Mouse (Mus musculus) Patski (cell line): ENCODE data around the gene Psmg1. TPM values are rescaled to one million over a fixed set of nuclear protein-coding genes. Genes with fewer than 3 reads are reported as not detected.
A peak's percentile ranks its signal among the peaks of the same experiment; 100 is the strongest.

ENCODE experiments used
- ATAC-seq: fragments of 100-300 bp; one replicate; pipeline ENCODE4 v1.8.0; 2021
- CTCF ChIA-PET: fragments of 350-600 bp; sonication (Branson Sonifier 250); formaldehyde crosslinking; loops from one replicate; lab custom pipeline; 2022; ENCODE audit warnings: inconsistent platforms; lab: Charles Lee
- POLR2A ChIA-PET: fragments of 350-600 bp; sonication (Branson Sonifier 250); formaldehyde crosslinking; loops from one replicate; lab custom pipeline; 2022; ENCODE audit warnings: antibody characterized with exemption, inconsistent platforms; lab: Charles Lee
- DNase-seq: peaks from one replicate; pipeline ENCODE4 v3.0.0-alpha.2; 2011; ENCODE audit warnings: low read depth, low spot score
- H3K27me3 ChIP-seq: fragments of 371-371 bp; one replicate; pipeline ENCODE4 v1.5.1; 2021
- CTCF ChIP-seq: fragments of 100-300 bp; IDR thresholded peaks from one replicate; pipeline ENCODE4 v1.5.1; 2021
- in situ Hi-C: fragments of 300-500 bp; cut with MboI; formaldehyde crosslinking; loops from 3 replicates; pipeline ENCODE4 v1.11.1; 2018; ENCODE audit warnings: low pct_unique_long_range_greater_than_20kb, mixed read lengths
- polyA plus RNA-seq: library from polyadenylated mRNA; unstranded; gene quantifications from one replicate; pipeline ENCODE4 v1.2.3, GENCODE M21; 2021

The Psmg1 gene
- polyA plus RNA-seq, 1 experiment from 2014 or later = 52.6 TPM

- H3K27me3 ChIP-seq = no peaks in the 10 kb centered on the region
- ChIA-PET POLR2A (no interaction called here), CTCF (interaction anchor here (1.4 to 2.9 kb wide), 6 partner anchors 10 to 353 kb away, joined by 3 to 9 read pairs (median 5); no protein-coding TSS in a partner anchor)
- in situ Hi-C loops = loop anchor here (25.0 kb wide), 1 partner anchor 746 kb away; no protein-coding TSS in a partner anchor
- no peak for DNase-seq
- TF ChIP-seq CTCF = no peak
- ATAC-seq = peak; percentile 54
These were observed 32.7 kb downstream of the Psmg1 start for GRCm38 (mm10) chr16:95958080-95958479.

- ChIA-PET POLR2A (no interaction called here), CTCF (interaction anchor here (1.2 to 1.9 kb wide), 4 partner anchors 11 to 311 kb away, joined by 3 to 9 read pairs (median 4); no protein-coding TSS in a partner anchor)
- peaks cover 2% of the 10 kb centered on the region for H3K27me3 ChIP-seq
- ATAC-seq (no peak), DNase-seq (no peak)
- in situ Hi-C loops = loop anchor here (25.0 kb wide), 1 partner anchor 744 kb away; no protein-coding TSS in a partner anchor
- TF ChIP-seq CTCF = peak; percentile 65
These were observed 34.1 kb downstream of the Psmg1 start for GRCm38 (mm10) chr16:95956618-95957017.

GRCm38 (mm10) chr16:95955716-95956346 lies 34.9 kb downstream of the Psmg1 start:
- DNase-seq (no peak), ATAC-seq (no peak)
- POLR2A ChIA-PET = interaction anchor here (0.6 kb wide), 1 partner anchor 30 kb away, joined by 3 read pairs; no protein-coding TSS in a partner anchor
- H3K27me3 ChIP-seq = peaks cover 4% of the 10 kb centered on the region
- TF ChIP-seq CTCF = no peak
- in situ Hi-C loops = loop anchor here (25.0 kb wide), 1 partner anchor 744 kb away; no protein-coding TSS in a partner anchor
- CTCF ChIA-PET = no interaction called here

- ATAC-seq (no peak), DNase-seq (no peak)
- in situ Hi-C loops = loop anchor here (25.0 kb wide), 1 partner anchor 742 kb away; no protein-coding TSS in a partner anchor
- ChIA-PET POLR2A (no interaction called here), CTCF (no interaction called here)
- no peak for TF ChIP-seq CTCF
- H3K27me3 ChIP-seq = peaks cover 4% of the 10 kb centered on the region
These were observed 36.4 kb downstream of the Psmg1 start for GRCm38 (mm10) chr16:95954341-95954740.

GRCm38 (mm10) chr16:95953159-95953650 lies 37.6 kb downstream of the Psmg1 start:
- TF ChIP-seq CTCF = no peak
- ATAC-seq (no peak), DNase-seq (no peak)
- peaks cover 4% of the 10 kb centered on the region for H3K27me3 ChIP-seq
- ChIA-PET CTCF (no interaction called here), POLR2A (interaction anchor here (0.5 kb wide), 1 partner anchor 8 kb away, joined by 3 read pairs; no protein-coding TSS in a partner anchor)
- in situ Hi-C loops = loop anchor here (25.0 kb wide), 1 partner anchor 741 kb away; no protein-coding TSS in a partner anchor

- ChIA-PET CTCF (no interaction called here), POLR2A (no interaction called here)
- DNase-seq (no peak), ATAC-seq (no peak)
- no peak for TF ChIP-seq CTCF
- H3K27me3 ChIP-seq = peaks cover 4% of the 10 kb centered on the region
- in situ Hi-C loops = loop anchor here (25.0 kb wide), 1 partner anchor 739 kb away; no protein-coding TSS in a partner anchor
These were observed 39.3 kb downstream of the Psmg1 start for GRCm38 (mm10) chr16:95951471-95951870.

GRCm38 (mm10) chr16:95945389-95946311 lies 45.1 kb downstream of the Psmg1 start:
- H3K27me3 ChIP-seq = no peaks in the 10 kb centered on the region
- in situ Hi-C loops = no loop called here
- peak; percentile 94 for TF ChIP-seq CTCF
- ChIA-PET CTCF (interaction anchor here (0.8 to 2.3 kb wide), 13 partner anchors 12 to 340 kb away, joined by 3 to 9 read pairs (median 5); no protein-coding TSS in a partner anchor), POLR2A (interaction anchor here (0.7 to 2.2 kb wide), 6 partner anchors 8 to 300 kb away, joined by 3 to 8 read pairs (median 4); partner anchors contain the start of gene Psmg1)
- ATAC-seq (peak; percentile 89), DNase-seq (peak; percentile 81)

- ATAC-seq (no peak), DNase-seq (no peak)
- ChIA-PET POLR2A (no interaction called here), CTCF (no interaction called here)
- no peaks in the 10 kb centered on the region for H3K27me3 ChIP-seq
- TF ChIP-seq CTCF = no peak
- in situ Hi-C loops = no loop called here
These were observed 47.6 kb downstream of the Psmg1 start for GRCm38 (mm10) chr16:95943186-95943585.

GRCm38 (mm10) chr16:95941575-95941974 lies 49.2 kb downstream of the Psmg1 start:
- H3K27me3 ChIP-seq = no peaks in the 10 kb centered on the region
- ATAC-seq (no peak), DNase-seq (no peak)
- POLR2A ChIA-PET = no interaction called here
- CTCF ChIA-PET = interaction anchor here (1.1 kb wide), 1 partner anchor 9 kb away, joined by 3 read pairs; no protein-coding TSS in a partner anchor
- TF ChIP-seq CTCF = no peak
- in situ Hi-C loops = no loop called here

GRCm38 (mm10) chr16:95935495-95935961 lies 55.2 kb downstream of the Psmg1 start:
- ATAC-seq (no peak), DNase-seq (no peak)
- TF ChIP-seq CTCF = no peak
- ChIA-PET CTCF (no interaction called here), POLR2A (no interaction called here)
- H3K27me3 ChIP-seq = no peaks in the 10 kb centered on the region
- in situ Hi-C loops = loop anchor here (5.0 kb wide), 1 partner anchor 88 kb away; no protein-coding TSS in a partner anchor
